Mouse (Mus musculus): ENCODE results near the gene Adamts18.
A peak's percentile ranks its signal among the peaks of the same experiment; 100 is the strongest.

Gene Adamts18

DNA sequence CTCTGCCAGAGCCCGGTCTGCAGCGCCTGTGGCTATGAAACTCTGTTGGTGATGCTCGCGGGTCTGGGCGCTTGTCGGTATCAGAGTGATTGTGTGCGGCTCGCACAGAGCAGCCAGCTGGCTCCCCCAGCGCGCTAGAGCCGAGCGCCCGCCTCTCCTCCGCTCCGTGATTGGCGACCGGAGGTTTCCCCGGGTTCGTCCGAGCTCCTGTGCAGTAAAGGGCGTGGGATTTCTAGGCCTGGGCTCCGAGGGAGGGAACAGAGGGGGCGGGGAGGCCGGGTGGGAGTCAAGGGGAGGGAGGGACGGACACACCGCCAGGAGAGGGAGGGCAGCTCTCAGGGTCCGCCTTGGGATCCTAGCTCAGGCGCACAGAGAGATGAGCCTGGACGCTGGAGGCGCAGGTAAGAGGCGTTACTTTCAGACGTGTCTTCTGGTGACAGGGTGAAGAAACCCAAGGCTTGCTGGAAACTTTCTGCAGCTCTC lies at the start of gene Adamts18:
Gene Adamts18, minus strand, starts transcription at position 86 of the 483 bp plus-strand sequence.
- DNase-seq (ENCODE audit: low spot score in 2 of 2): peak; percentile 23 to 28

- DNase-seq (ENCODE audit: low spot score in 2 of 2): no peak
Measured at GRCm38 (mm10) chr8:113896446-113896845, 47.9 kb upstream of the Adamts18 start.

GRCm38 (mm10) chr8:113891376-113891775 lies 42.8 kb upstream of the Adamts18 start:
- no peak for DNase-seq (ENCODE audit: low spot score in 2 of 2)

GRCm38 (mm10) chr8:113886509-113886908 lies 38.0 kb upstream of the Adamts18 start:
- DNase-seq (ENCODE audit: low spot score in 2 of 2): no peak

GRCm38 (mm10) chr8:113885101-113885500 lies 36.6 kb upstream of the Adamts18 start:
- no peak for DNase-seq (ENCODE audit: low spot score in 2 of 2)

DNA sequence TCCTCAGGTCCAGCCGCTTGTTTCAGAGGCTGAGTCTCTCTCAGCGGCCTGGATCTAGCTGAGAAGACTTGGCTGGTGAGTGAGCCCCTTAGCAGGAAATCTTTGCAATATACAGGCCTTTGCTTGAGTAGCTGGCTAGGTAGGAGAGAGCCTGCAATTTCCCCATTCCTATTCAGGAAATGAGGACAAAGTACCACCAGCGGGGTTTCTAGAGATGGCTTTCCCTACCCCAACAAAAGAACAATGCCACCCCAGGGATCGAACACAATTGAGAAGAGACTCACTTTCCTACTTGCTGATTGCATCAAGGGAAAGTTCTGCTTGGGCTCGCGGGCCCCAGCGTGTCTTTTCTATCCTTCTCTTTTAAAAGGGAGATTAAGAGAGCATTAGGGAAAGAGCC lies 35.5 kb upstream of the Adamts18 start:
- DNase-seq (ENCODE audit: low spot score in 2 of 2): no peak

- DNase-seq (ENCODE audit: low spot score in 2 of 2): no peak
Measured at GRCm38 (mm10) chr8:113882558-113882957, 34.0 kb upstream of the Adamts18 start.

GRCm38 (mm10) chr8:113878411-113879006 lies 30.0 kb upstream of the Adamts18 start:
- no peak for DNase-seq (ENCODE audit: low spot score in 2 of 2)

DNA sequence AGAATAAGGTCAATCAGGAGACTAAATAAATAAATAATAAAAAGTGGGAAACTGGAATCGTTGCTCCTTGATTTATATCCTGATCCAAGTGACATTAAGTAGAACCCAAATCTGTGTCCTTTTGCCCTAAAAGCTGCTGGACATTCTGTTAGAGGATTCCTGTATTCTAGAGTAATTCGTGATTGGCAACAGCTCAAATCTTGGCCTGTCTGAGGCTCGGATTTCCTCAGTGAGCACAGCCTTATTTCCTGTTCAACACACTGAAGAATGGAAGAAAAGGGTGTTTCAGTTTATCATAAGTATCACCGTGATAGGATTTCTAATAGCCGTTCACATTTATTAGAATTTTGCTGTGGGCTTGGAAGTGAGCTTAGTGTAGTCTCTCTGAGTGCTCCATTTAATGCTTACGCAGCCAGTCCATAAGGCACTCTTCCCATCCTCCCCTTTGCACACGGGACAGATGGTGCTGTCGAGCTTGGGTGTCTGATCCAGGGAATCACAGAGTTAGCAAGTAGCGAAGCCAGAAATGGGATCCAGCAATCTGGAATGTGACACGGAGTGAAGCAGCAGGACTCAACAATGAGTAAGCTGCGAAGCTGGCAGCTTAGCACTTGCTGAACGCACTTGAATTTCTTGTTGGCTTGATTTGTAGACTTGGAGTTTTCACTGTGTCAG lies 25.0 kb upstream of the Adamts18 start:
- DNase-seq (ENCODE audit: low spot score in 2 of 2): peak; percentile 82 to 90

DNA sequence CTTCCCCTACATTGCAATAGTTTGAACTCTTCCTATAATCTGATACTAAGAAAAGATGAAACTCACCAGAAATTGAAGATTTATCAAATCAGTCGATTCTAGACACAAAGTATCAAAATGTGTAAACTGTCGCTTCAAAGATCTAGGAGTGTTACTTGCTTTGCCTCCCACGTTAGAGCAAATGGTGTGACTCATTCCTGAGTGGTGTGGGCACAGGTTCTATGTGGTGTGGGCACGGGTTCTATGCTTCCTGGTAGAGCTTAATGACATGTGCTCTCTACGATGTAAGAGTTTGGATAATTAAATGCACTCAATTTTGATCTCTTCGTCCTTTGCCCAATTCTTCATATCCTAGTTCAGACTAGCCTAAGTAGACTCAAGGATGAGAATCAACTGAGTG lies 23.9 kb upstream of the Adamts18 start:
- DNase-seq (ENCODE audit: low spot score in 2 of 2): no peak

DNA sequence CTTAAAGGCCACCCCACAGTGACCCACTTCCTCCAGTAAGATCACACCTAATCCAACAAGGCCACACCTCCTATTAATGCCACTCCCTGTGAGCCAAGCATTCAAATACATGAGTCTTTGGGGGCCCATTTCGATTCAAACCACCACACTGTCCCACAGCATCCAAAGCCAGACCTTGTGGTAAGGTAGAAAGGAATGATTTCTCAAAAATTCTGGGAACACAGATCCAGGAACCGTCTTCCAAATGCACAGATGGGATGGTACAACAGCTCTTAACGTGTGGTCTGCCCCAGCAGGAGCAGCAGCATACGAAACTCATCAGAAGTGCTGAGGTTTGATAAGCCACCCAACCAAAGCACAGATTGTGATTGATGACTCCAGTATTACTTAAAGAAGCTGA lies 18.0 kb upstream of the Adamts18 start:
- DNase-seq (ENCODE audit: low spot score in 2 of 2): no peak

GRCm38 (mm10) chr8:113865326-113866093 lies 17.0 kb upstream of the Adamts18 start:
- no peak for DNase-seq (ENCODE audit: low spot score in 2 of 2)

DNA sequence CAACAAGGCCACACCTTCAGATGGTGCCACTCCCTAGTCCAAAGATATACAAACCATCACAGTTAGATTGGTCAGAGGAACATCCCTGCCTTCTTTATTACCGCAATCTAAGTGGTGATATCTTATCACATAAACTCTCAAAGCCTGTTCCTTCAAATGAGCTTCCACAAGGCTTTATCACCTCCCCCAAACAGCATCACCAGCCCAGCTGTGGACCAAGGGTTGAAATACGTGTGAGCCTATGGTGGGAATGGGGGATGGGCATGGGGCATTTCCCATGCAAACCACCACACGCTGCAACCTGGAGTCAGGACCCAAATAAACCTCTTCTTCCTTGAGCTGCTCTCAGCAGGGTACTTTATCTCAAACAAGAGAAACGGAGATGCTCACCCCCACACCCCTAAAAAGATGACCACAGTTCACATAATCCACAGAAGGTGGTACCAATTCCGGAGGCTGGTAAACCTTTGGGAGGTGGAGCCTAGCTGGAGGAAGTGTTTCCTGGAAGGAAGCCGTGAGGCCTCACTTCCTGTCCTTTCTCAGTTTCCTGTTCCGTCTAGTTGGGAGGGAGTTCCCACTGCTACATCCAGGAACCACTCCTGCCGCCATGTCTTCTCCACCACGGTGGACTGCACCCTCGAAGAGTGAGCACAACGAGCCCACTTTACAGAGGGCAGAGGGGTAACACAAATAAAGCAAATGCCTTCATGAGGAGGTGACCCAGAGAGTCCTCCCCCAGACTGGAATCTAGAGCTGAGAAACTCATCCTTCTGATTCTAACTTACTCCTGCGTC lies 11.5 kb upstream of the Adamts18 start:
- DNase-seq (ENCODE audit: low spot score in 2 of 2): no peak

DNA sequence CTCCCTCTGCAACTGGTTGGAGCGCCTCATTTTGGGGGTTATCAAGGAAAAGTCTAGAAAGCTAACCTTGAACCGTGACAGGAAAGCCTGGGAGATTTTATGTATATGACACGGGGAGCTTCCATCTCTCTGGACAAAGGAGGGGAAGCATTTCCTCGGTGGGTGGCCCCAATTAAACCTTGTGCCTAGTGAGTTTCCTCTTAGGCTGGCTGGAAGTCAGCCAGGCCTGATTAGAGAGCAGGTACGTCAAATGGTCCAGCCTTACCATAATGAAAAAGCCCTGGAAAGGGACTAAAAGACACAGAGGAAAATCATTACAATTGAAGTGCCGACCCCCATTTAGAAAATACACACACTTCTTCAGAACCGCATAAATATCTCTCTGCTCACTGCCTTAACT lies 10.3 kb upstream of the Adamts18 start:
- DNase-seq (ENCODE audit: low spot score in 2 of 2): no peak

DNA sequence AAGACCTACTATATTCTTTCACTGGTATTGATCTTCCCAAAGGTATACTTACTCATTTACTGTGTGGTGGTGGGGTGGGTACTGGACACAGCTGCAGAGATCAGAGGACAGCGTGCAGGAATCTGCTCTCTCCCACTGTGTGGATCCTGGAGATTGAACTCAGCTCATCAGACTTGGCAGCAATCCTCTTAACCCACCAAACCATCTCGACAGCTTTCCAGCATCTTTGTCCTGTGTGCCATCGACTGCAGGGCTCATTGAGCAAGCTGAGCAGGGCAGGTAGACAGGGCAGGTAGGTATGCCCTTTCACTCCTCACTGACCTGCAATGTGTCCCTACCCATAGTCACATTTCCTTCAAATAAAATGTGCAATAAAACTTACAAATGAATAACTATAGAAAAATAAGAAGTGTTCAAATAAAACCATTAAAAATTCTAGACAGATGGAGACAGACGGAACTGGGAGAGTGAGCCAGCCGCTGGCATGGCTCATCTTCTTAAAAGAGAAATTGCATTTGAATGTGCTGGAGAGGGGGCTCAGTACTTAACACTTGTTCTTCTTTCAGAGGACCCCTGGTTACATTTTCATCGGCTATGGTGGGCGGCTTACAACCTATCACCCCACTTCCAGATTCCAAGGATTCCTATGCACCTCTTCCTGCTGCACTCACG lies 6.2 kb upstream of the Adamts18 start:
- no peak for DNase-seq (ENCODE audit: low spot score in 2 of 2)

GRCm38 (mm10) chr8:113853714-113854113 lies 5.2 kb upstream of the Adamts18 start:
- DNase-seq (ENCODE audit: low spot score in 2 of 2): no peak

GRCm38 (mm10) chr8:113851655-113852054 lies 3.1 kb upstream of the Adamts18 start:
- no peak for DNase-seq (ENCODE audit: low spot score in 2 of 2)

GRCm38 (mm10) chr8:113848081-113848652 lies 371 bp downstream of the Adamts18 start:
- DNase-seq (ENCODE audit: low spot score in 2 of 2): no peak

DNA sequence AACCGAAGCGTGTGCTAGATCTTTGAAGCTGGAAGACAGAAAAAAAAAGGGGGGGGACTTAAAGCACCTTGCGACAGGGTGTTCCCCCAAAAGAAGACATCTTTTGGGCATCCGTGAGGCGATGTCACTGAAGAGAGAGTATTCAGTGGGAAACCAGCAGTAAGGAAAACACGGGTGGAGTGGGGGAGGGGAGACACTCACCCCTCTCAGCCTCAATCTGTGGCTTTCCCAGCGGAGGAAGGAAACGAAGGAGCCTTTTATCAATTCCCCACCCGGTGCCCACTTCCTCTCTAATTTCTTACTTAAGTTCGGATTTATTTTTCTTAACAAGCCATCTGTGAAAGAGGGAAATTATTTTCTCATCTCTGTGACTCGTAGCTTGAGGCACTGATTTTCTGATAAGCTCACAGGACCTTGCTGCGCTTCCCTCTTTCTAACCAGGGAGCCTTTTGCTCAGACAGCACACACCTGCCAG lies 895 bp downstream of the Adamts18 start:
- DNase-seq (ENCODE audit: low spot score in 2 of 2): no peak

GRCm38 (mm10) chr8:113846669-113847068 lies 1.9 kb downstream of the Adamts18 start:
- DNase-seq (ENCODE audit: low spot score in 2 of 2): no peak

GRCm38 (mm10) chr8:113844801-113845301 lies 3.7 kb downstream of the Adamts18 start:
- DNase-seq (ENCODE audit: low spot score in 2 of 2): no peak
